Mouse (Mus musculus): Measurements from ENCODE around the gene Gm10563. TPM values are rescaled to one million over a fixed set of nuclear protein-coding genes. Genes with fewer than 3 reads are reported as not detected.

Gm10563 gene
- total and polyA plus RNA-seq, 2 experiments from 2014 or later, result not detected

DNA sequence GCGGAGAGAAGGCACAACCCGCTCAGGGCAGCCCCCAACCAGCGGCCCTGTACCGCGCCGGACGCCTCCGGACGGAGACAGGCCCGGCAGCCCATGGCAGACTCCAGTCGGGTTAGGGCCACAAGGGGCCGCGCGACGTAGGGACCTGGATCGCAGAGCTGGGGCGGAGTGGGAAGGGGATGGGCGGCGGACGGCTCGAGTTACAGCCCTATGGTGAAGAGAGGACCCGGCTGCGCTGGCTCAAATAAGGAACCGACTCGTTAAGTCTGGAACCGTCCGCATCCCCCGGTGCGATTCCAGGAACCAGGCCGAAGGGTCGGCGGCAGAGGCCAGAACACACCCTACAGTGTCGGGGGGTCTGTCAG is 7.9 kb upstream of the Gm10563 start, which contains the start of gene Mmp23:
Mmp23 (minus strand) TSS at position 299 of the 365 bp plus-strand sequence.
- H3K27ac ChIP-seq, result no peak within 1 kb of the TSS
- no peak for TF ChIP-seq CTCF (IDR thresholded peaks at IDR 0.05; ENCODE audit: low read depth)
- H3K36me3 ChIP-seq (ENCODE audit: insufficient read depth, low read length), result peaks cover 46% of the 10 kb centered on the region
- peak within 1 kb of the TSS; percentile 45 for H3K9ac ChIP-seq (replicated peaks; ENCODE audit: low read length)
- WGBS, result 2% methylated on average over 33 of the region's 33 CpGs
- DNase-seq (ENCODE audit: low spot score), result peak; percentile 54
- peak within 1 kb of the TSS; percentile 72 for H3K4me2 ChIP-seq (ENCODE audit: low read depth, low read length)
- H3K4me3 ChIP-seq (ENCODE audit: low read length), result peak within 1 kb of the TSS; percentile 37
- H3K4me1 ChIP-seq (ENCODE audit: insufficient read depth, low read length), result peaks cover 10% of the 10 kb centered on the region; the same call in 1 of the 2 replicates
- peaks cover 17% of the 10 kb centered on the region; the same call in 1 of the 2 replicates for H3K27me3 ChIP-seq (ENCODE audit: insufficient read depth, low read length)
- 0 out of 2 replicates have a peak, but pooled peaks have one; percentile 36 for ATAC-seq
- no peaks in the 10 kb centered on the region for H3K9me3 ChIP-seq (ENCODE audit: low read length)

DNA sequence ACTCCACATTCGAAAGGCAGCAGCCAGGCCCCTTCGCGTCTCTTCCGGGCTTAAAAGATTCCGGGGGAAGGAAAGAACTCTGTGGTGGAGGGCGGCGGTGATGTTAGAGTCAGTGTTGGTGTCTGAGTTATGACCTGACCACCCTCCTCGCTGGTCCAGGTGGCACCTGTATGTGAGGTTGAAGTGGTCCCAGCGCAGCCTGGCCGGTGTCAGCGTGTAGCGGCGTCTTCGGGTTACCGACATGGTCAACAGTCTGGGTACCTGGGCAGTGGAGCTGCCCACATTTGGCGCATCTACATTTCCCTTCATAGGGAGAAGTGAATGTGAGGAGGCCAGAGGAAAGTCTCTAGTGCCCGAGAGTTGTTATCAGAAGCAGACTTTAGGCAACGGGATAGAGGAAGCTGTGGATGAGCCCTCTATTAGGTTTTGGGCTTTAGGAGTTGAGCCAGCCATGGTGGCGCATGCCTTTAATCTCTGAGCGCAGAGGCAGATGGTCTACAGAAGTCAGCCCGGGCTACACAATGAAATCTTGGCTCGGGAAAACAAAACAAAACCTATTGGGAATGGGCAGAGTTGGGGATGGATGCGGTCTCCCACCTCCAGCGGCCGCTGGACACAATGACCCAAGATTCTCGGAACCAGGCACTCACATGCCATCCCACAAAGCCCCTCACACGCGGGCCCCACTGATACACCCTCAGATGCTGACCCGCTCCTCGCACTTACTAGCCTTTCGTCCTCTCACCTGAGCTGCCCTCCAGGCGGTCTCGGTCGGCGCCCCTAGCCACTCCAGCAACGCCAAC is 7.3 kb upstream of the Gm10563 start:
- peaks cover 52% of the 10 kb centered on the region for H3K36me3 ChIP-seq (ENCODE audit: insufficient read depth, low read length)
- no peak overlapping the region for H3K27ac ChIP-seq
- 0 out of 2 replicates have a peak, but pooled peaks have one; percentile 1 for TF ChIP-seq CTCF (IDR thresholded peaks at IDR 0.05; ENCODE audit: low read depth)
- H3K27me3 ChIP-seq (ENCODE audit: insufficient read depth, low read length), result peaks cover 17% of the 10 kb centered on the region; the same call in 1 of the 2 replicates
- peak overlapping the region; percentile 72 for H3K4me2 ChIP-seq (ENCODE audit: low read depth, low read length)
- peak overlapping the region; percentile 45 for H3K9ac ChIP-seq (replicated peaks; ENCODE audit: low read length)
- 25% methylated on average over 36 of the region's 36 CpGs for WGBS
- ATAC-seq (no peak), DNase-seq (ENCODE audit: low spot score) (peak; percentile 20)
- H3K4me1 ChIP-seq (ENCODE audit: insufficient read depth, low read length), result peaks cover 10% of the 10 kb centered on the region; the same call in 1 of the 2 replicates
- no peaks in the 10 kb centered on the region for H3K9me3 ChIP-seq (ENCODE audit: low read length)
- peak overlapping the region; percentile 37 for H3K4me3 ChIP-seq (ENCODE audit: low read length)

DNA sequence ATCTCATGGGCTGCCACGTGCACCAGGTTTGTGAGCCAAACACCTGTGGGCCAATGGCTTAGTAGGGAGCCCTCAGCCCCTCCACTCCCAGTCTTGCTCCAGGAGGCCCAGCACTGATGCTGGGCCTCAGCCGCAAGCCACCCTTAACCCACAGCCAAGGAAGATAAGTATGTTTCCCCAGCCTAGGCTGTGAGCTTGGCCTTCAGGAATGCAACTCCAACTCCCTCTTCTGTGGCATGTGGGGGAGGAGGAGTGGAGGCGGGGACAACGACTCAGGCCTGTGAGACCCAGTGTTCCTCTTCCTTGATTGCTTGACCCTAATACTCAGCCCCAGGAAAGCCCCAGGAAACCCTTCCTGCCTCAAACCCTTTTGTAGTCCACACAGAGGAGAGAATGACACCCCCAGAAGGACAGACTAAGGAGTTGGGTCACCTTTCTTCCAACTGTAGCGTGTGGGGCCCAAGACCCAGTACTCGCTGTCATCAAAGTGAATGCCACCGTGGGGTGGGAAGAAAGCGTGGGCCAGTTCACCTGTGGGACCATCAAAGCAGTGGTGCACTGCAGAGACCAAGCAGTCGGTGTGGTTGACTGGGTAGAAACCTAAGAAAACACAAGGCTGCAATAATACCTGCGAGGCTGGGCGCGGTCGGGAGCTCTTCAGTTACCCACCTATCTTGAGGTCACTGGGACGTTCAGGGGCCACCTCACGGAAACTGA is 6.5 kb upstream of the Gm10563 start:
- H3K9me3 ChIP-seq (ENCODE audit: low read length), result no peaks in the 10 kb centered on the region
- ATAC-seq (no peak), DNase-seq (ENCODE audit: low spot score) (no peak)
- H3K4me1 ChIP-seq (ENCODE audit: insufficient read depth, low read length), result peaks cover 10% of the 10 kb centered on the region; the same call in 1 of the 2 replicates
- no peak overlapping the region for H3K4me3 ChIP-seq (ENCODE audit: low read length)
- peaks cover 58% of the 10 kb centered on the region for H3K36me3 ChIP-seq (ENCODE audit: insufficient read depth, low read length)
- 72% methylated on average over 15 of the region's 15 CpGs for WGBS
- H3K9ac ChIP-seq (replicated peaks; ENCODE audit: low read length), result no peak overlapping the region
- no peak overlapping the region for H3K27ac ChIP-seq
- TF ChIP-seq CTCF (IDR thresholded peaks at IDR 0.05; ENCODE audit: low read depth), result no peak
- H3K27me3 ChIP-seq (ENCODE audit: insufficient read depth, low read length), result peaks cover 17% of the 10 kb centered on the region; the same call in 1 of the 2 replicates
- no peak overlapping the region for H3K4me2 ChIP-seq (ENCODE audit: low read depth, low read length)

DNA sequence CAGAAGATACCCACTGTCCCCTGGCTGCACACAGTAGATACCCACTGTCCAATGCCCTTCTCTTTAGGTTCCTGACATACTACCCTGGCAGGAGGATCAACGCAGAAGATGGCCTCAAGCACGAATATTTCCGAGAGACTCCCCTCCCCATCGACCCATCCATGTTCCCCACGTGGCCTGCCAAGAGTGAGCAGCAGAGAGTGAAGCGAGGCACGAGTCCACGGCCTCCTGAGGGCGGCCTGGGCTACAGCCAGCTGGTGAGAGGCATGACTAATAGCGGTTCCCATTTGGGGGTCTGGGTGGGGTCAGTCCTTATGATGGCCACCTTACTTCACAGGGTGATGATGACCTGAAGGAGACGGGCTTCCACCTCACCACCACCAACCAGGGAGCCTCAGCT is 4.1 kb upstream of the Gm10563 start:
- Histone ChIP-seq H3K36me3 (ENCODE audit: insufficient read depth, low read length) (peaks cover 55% of the 10 kb centered on the region), H3K4me3 (ENCODE audit: low read length) (no peak overlapping the region), H3K27me3 (ENCODE audit: insufficient read depth, low read length) (0 out of 2 replicates have a peak, but pooled peaks cover 6% of the 10 kb centered on the region), H3K27ac (no peak overlapping the region), H3K9me3 (ENCODE audit: low read length) (no peaks in the 10 kb centered on the region), H3K4me2 (ENCODE audit: low read depth, low read length) (no peak overlapping the region), H3K4me1 (ENCODE audit: insufficient read depth, low read length) (peaks cover 10% of the 10 kb centered on the region; the same call in 1 of the 2 replicates), H3K9ac (replicated peaks; ENCODE audit: low read length) (no peak overlapping the region)
- no peak for ATAC-seq
- DNase-seq (ENCODE audit: low spot score), result no peak
- no peak for TF ChIP-seq CTCF (IDR thresholded peaks at IDR 0.05; ENCODE audit: low read depth)
- WGBS, result 83% methylated on average over 11 of the region's 11 CpGs

DNA sequence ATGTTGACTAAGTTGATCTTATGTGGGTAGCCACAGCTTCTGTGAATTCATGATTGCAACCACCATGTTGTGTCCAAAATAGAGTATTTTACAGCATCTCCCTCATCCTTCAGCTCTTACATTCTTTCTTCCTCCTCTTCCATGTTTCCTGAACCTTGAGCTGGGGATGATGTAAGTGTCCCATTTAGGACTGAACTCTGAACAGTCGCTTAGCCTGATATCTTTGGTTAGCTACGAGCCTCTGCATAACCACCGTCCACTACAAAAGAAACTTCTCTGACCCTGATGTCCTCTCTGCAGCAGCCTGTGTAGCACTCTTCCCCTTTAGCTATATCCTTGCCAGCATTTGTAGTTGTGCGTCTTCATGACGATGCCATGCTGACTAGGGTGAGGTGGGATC is 513 bp upstream of the Gm10563 start:
- Histone ChIP-seq H3K27me3 (ENCODE audit: insufficient read depth, low read length) (no peaks in the 10 kb centered on the region), H3K4me1 (ENCODE audit: insufficient read depth, low read length) (no peaks in the 10 kb centered on the region), H3K4me2 (ENCODE audit: low read depth, low read length) (no peak overlapping the region), H3K4me3 (ENCODE audit: low read length) (no peak overlapping the region), H3K27ac (no peak overlapping the region), H3K36me3 (ENCODE audit: insufficient read depth, low read length) (peaks cover 77% of the 10 kb centered on the region), H3K9ac (replicated peaks; ENCODE audit: low read length) (no peak overlapping the region), H3K9me3 (ENCODE audit: low read length) (no peaks in the 10 kb centered on the region)
- no peak for ATAC-seq
- 92% methylated on average over 5 of the region's 5 CpGs for WGBS
- DNase-seq (ENCODE audit: low spot score), result no peak
- no peak for TF ChIP-seq CTCF (IDR thresholded peaks at IDR 0.05; ENCODE audit: low read depth)

DNA sequence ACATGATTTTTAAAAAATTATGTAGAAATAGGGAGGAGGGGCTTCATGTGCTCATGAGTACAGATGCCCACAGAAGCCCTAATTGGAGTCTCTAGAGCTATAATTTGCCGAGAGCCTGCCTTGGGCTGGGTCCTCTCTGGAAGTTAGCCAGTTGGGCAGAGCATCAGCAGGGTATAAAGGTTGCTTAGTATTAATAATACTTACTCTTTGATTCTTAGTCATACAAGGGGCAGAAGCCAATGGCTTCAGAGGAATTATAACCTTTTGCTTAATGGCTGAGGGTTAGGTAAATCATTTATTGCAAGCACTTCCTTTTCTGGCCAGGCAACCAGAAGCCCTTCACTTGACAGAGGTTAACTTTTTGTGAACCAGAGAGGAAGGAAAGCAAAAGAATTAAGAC is 1.7 kb downstream of the Gm10563 start:
- DNase-seq (ENCODE audit: low spot score) (no peak), ATAC-seq (no peak)
- H3K36me3 ChIP-seq (ENCODE audit: insufficient read depth, low read length), result peaks cover 72% of the 10 kb centered on the region
- no peaks in the 10 kb centered on the region for H3K27me3 ChIP-seq (ENCODE audit: insufficient read depth, low read length)
- TF ChIP-seq CTCF (IDR thresholded peaks at IDR 0.05; ENCODE audit: low read depth), result no peak
- H3K9me3 ChIP-seq (ENCODE audit: low read length), result no peaks in the 10 kb centered on the region
- H3K4me3 ChIP-seq (ENCODE audit: low read length), result no peak overlapping the region
- no peaks in the 10 kb centered on the region for H3K4me1 ChIP-seq (ENCODE audit: insufficient read depth, low read length)
- H3K9ac ChIP-seq (replicated peaks; ENCODE audit: low read length), result no peak overlapping the region
- no peak overlapping the region for H3K4me2 ChIP-seq (ENCODE audit: low read depth, low read length)
- H3K27ac ChIP-seq, result no peak overlapping the region
- 88% methylated on average over 1 of the region's 1 CpGs for WGBS

All from hindbrain, postnatal 0 days (tissue).